Mouse (Mus musculus) MEL (cell line): ENCODE data around the gene Uri1. TPM values are rescaled to one million over a fixed set of nuclear protein-coding genes. Genes with fewer than 3 reads are reported as not detected.

ENCODE experiments used
- DNase-seq: peaks from one replicate; pipeline ENCODE4 v3.0.0; 2011; ENCODE audit warnings: low read depth, low spot score
- H3K27ac ChIP-seq: 2 replicates; pipeline ENCODE4 v1.5.1; 2012; ENCODE audit warnings: low read depth, mild to moderate bottlenecking, control low read depth, low read length, moderate library complexity; ENCODE audit not compliant: control insufficient read depth
- H3K27me3 ChIP-seq, 2 experiments: fragments of 150-350 bp in 1 of 2; sonication (generic) in 1 of 2; 2 replicates each; pipeline ENCODE4 v1.6.1; 2012; ENCODE audit warnings: low read length in 2 of 2, mild to moderate bottlenecking in 2 of 2, improper control_type of control experiment in 1 of 2, moderate library complexity in 1 of 2; ENCODE audit not compliant: insufficient read depth in 2 of 2, control insufficient read depth in 1 of 2
- H3K36me3 ChIP-seq, 2 experiments: 2 replicates each; pipeline ENCODE4 v1.6.1; 2012 to 2014; ENCODE audit warnings: low read length in 2 of 2, improper control_type of control experiment in 1 of 2, inconsistent platforms in 1 of 2, mild to moderate bottlenecking in 1 of 2; ENCODE audit not compliant: insufficient read depth in 2 of 2, control insufficient read depth in 1 of 2
- H3K4me1 ChIP-seq, 2 experiments: fragments of 150-350 bp in 1 of 2; sonication (generic) in 1 of 2; 2 replicates each; pipeline ENCODE4 v1.6.1; 2012; ENCODE audit warnings: low read length in 2 of 2, improper control_type of control experiment in 1 of 2, mild to moderate bottlenecking in 1 of 2; ENCODE audit not compliant: insufficient read depth in 2 of 2, control insufficient read depth in 1 of 2
- H3K4me3 ChIP-seq, 2 experiments: fragments of 150-350 bp in 1 of 2; sonication (generic) in 1 of 2; 2 replicates each; pipeline ENCODE4 v1.5.1; 2012; ENCODE audit warnings: low read depth in 2 of 2, low read length in 2 of 2, mild to moderate bottlenecking in 2 of 2, moderate library complexity in 2 of 2, control low read depth in 1 of 2, improper control_type of control experiment in 1 of 2; ENCODE audit not compliant: control insufficient read depth in 1 of 2, insufficient read depth in 1 of 2
- H3K79me2 ChIP-seq: 2 replicates; pipeline ENCODE4 v1.6.1; 2012; ENCODE audit warnings: mild to moderate bottlenecking, low read length, moderate library complexity; ENCODE audit not compliant: control insufficient read depth, poor library complexity, insufficient read depth
- H3K9ac ChIP-seq: 2 replicates; pipeline ENCODE4 v1.6.1; 2012; ENCODE audit warnings: low read depth, mild to moderate bottlenecking, control low read depth, low read length, moderate library complexity; ENCODE audit not compliant: control insufficient read depth, poor library complexity, severe bottlenecking
- H3K9me3 ChIP-seq: fragments of 150-350 bp; sonication (generic); replicated peaks from 2 replicates; pipeline ENCODE4 v1.6.1; 2012; ENCODE audit warnings: mild to moderate bottlenecking, low read length, improper control_type of control experiment, moderate library complexity; ENCODE audit not compliant: insufficient read depth
- CHD1 ChIP-seq: IDR thresholded peaks from 2 replicates; pipeline ENCODE4 v1.6.1; 2012; ENCODE audit warnings: low read depth, mild to moderate bottlenecking, inconsistent platforms, low read length, improper control_type of control experiment
- EP300 ChIP-seq, 2 experiments: IDR thresholded peaks; 2 replicates each; pipeline ENCODE4 v1.6.1; 2011; ENCODE audit warnings: improper control_type of control experiment in 2 of 2, low read length in 2 of 2, low read depth in 1 of 2, mild to moderate bottlenecking in 1 of 2
- ETS1 ChIP-seq: IDR thresholded peaks from 2 replicates; pipeline ENCODE4 v1.6.1; 2012; ENCODE audit warnings: low read depth, mild to moderate bottlenecking, inconsistent platforms, low read length, improper control_type of control experiment, moderate library complexity
- GATA1 ChIP-seq: IDR thresholded peaks from 2 replicates; pipeline ENCODE4 v1.6.1; 2011; ENCODE audit warnings: low read depth, low read length, improper control_type of control experiment
- HCFC1 ChIP-seq: IDR thresholded peaks from 2 replicates; pipeline ENCODE4 v1.6.1; 2012; ENCODE audit warnings: low read depth, mild to moderate bottlenecking, inconsistent platforms, low read length, improper control_type of control experiment, moderate library complexity
- KAT2A ChIP-seq: conservative IDR thresholded peaks from 2 replicates; pipeline ENCODE4 v1.6.1; 2012; ENCODE audit warnings: low read depth, low read length, improper control_type of control experiment, inconsistent platforms
- MXI1 ChIP-seq: IDR thresholded peaks from 2 replicates; pipeline ENCODE4 v1.6.1; 2011; ENCODE audit warnings: mild to moderate bottlenecking, low read depth, low read length, improper control_type of control experiment
- MYC ChIP-seq: IDR thresholded peaks from 2 replicates; pipeline ENCODE4 v1.6.1; 2011; ENCODE audit warnings: low read depth, mild to moderate bottlenecking, low read length, improper control_type of control experiment, moderate library complexity
- NELFE ChIP-seq: IDR thresholded peaks from 2 replicates; pipeline ENCODE4 v1.6.1; 2011; ENCODE audit warnings: low read depth, low read length, improper control_type of control experiment
- POLR2AphosphoS2 ChIP-seq: IDR thresholded peaks from 2 replicates; pipeline ENCODE4 v1.6.1; 2011; ENCODE audit warnings: low read length, improper control_type of control experiment
- RAD21 ChIP-seq: IDR thresholded peaks from 2 replicates; pipeline ENCODE4 v1.6.1; 2011; ENCODE audit warnings: mild to moderate bottlenecking, low read depth, low read length, improper control_type of control experiment
- RCOR1 ChIP-seq: IDR thresholded peaks from 2 replicates; pipeline ENCODE4 v1.6.1; 2012; ENCODE audit warnings: low read depth, mild to moderate bottlenecking, inconsistent platforms, low read length, improper control_type of control experiment
- SIN3A ChIP-seq: IDR thresholded peaks from 2 replicates; pipeline ENCODE4 v1.6.1; 2012; ENCODE audit warnings: low read length, improper control_type of control experiment, inconsistent platforms
- TAL1 ChIP-seq: IDR thresholded peaks from 2 replicates; pipeline ENCODE4 v1.6.1; 2012; ENCODE audit warnings: mild to moderate bottlenecking, inconsistent platforms, low read length, moderate library complexity, mixed read lengths
- TBP ChIP-seq: IDR thresholded peaks from 2 replicates; pipeline ENCODE4 v1.8.0; 2011; ENCODE audit warnings: low read depth, low read length, improper control_type of control experiment
- TCF12 ChIP-seq: IDR thresholded peaks from 2 replicates; pipeline ENCODE4 v1.6.1; 2014; ENCODE audit warnings: low read depth, mild to moderate bottlenecking, inconsistent platforms, low read length, improper control_type of control experiment, moderate library complexity
- USF1 ChIP-seq: IDR thresholded peaks from 2 replicates; pipeline ENCODE4 v1.6.1; 2014; ENCODE audit warnings: low read depth, mild to moderate bottlenecking, inconsistent platforms, low read length, improper control_type of control experiment, moderate library complexity
- USF2 ChIP-seq, 2 experiments: IDR thresholded peaks; 2 replicates each; pipeline ENCODE4 v1.6.1; 2011 to 2012; ENCODE audit warnings: improper control_type of control experiment in 2 of 2, low read length in 2 of 2, borderline replicate concordance in 1 of 2, inconsistent platforms in 1 of 2, low read depth in 1 of 2, mild to moderate bottlenecking in 1 of 2; ENCODE audit not compliant: insufficient read depth in 1 of 2
- ZMIZ1 ChIP-seq: IDR thresholded peaks from 2 replicates; pipeline ENCODE4 v1.6.1; 2012; ENCODE audit warnings: low read depth, mild to moderate bottlenecking, inconsistent platforms, low read length, improper control_type of control experiment, moderate library complexity
- ZNF384 ChIP-seq: IDR thresholded peaks from 2 replicates; pipeline ENCODE4 v1.6.1; 2012; ENCODE audit warnings: low read depth, mild to moderate bottlenecking, inconsistent platforms, low read length, improper control_type of control experiment
- polyA plus RNA-seq, 2 experiments: library from polyadenylated mRNA; stranded (reverse) in 1 of 2; unstranded in 1 of 2; fragments of >175 nt in 1 of 2; fragments of >200 nt in 1 of 2; gene quantifications; 2 replicates each; pipeline versions ENCODE4 v1.2.1 to v1.2.4; 2012; ENCODE audit warnings: low replicate concordance in 2 of 2, low read depth in 1 of 2; ENCODE audit not compliant: insufficient read length in 2 of 2, insufficient read depth in 1 of 2, missing spikeins in 1 of 2
- total RNA-seq: library from RNA; depleted of rRNA; stranded (reverse); fragments of 300-350 nt; gene quantifications from 2 replicates; pipeline ENCODE4 v1.2.3, GENCODE M21; 2012

Uri1 gene
- total and polyA plus RNA-seq, 3 experiments = 29.2 to 36.0 TPM; not detected in 1

DNA sequence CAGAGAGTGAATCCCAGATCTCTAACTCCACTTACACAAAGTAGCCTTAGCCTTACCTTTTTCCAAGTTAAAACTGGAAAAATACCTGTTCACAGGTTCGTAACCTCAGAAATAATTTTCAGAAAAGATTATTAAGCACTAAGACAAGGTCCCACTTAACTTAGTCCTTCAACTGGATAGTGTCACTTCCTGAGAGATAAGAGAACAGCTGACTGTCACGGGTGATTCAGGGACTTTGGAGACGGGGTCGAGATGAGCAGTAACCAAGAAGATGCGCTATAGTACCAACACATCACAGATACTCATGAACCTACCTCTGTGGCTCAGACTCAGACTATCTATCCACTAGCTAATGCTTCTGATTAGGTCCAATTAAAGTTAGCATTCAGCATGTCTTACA lies 38.5 kb downstream of the Uri1 start:
- DNase-seq = peak; percentile 47
- Histone ChIP-seq H3K9me3 (no peaks in the 10 kb centered on the region), H3K27ac (no peak overlapping the region), H3K36me3 (peaks cover 6 to 19% of the 10 kb centered on the region in 2 experiments; a peak in 3 of 4 replicates), H3K9ac (no peak overlapping the region), H3K4me3 (no peak overlapping the region), H3K79me2 (peaks cover 2% of the 10 kb centered on the region; the same call in 1 of the 2 replicates), H3K27me3 (no peaks in the 10 kb centered on the region), H3K4me1 (peaks cover 6 to 9% of the 10 kb centered on the region in 2 experiments)
- TF ChIP-seq MYC (no peak), SIN3A (peak; percentile 88), GATA1 (peak; percentile 72), TCF12 (no peak), ETS1 (peak; percentile 83)

DNA sequence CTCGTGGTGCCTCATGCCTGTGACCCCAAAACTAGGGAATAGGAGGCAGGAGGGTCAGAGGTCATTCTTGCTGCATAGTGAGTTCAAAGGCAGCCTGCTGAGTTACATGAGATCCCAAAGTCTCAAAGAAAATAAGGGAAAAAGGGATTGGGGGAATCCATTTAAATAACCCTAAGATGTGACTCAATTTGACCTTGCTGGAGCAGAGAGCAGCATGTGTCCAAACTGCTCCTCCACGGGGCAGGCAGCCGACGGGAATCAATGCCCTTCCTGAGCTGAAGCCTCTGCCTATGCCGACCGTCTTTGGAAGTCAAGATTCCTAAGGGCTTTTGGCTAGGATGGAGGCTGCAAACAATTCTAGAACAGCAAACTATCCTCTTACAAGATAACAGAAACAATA lies 39.9 kb downstream of the Uri1 start:
- Histone ChIP-seq H3K4me1 (peaks cover 6 to 9% of the 10 kb centered on the region in 2 experiments), H3K27ac (no peak overlapping the region), H3K9me3 (no peaks in the 10 kb centered on the region), H3K36me3 (peaks cover 6 to 20% of the 10 kb centered on the region in 2 experiments; a peak in 3 of 4 replicates), H3K9ac (no peak overlapping the region), H3K4me3 (no peak overlapping the region), H3K27me3 (no peaks in the 10 kb centered on the region), H3K79me2 (peaks cover 2% of the 10 kb centered on the region; the same call in 1 of the 2 replicates)
- no peak for DNase-seq
- TF ChIP-seq USF2 (IDR thresholded peaks at IDR 0.05; ENCODE audit: borderline replicate concordance in 1 of 2, insufficient read depth in 1 of 2, low read depth in 1 of 2, low read length in 2 of 2) = no peak

DNA sequence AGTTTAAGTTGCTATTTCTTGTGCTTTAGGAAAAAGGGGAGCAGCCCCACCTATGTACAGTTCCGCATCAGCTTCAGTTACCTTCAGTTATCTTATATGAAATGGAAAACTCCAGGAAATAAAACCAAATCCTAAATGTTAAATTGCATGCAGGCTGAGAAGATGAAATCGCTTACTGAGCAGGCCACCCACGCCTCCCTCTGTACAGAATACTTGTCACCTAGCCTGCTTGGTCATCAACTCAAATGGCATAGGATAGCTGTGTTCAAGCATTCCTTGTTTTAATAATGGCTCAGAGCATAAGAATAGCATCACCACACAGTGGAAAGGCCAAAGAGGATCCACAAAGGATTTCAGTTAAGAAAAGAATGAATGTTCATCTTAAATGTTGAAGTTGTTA lies 43.6 kb downstream of the Uri1 start:
- TF ChIP-seq MXI1 (no peak), RCOR1 (no peak), GATA1 (no peak), SIN3A (no peak), ZNF384 (no peak), ETS1 (no peak), TAL1 (no peak), MYC (no peak), NELFE (no peak), POLR2AphosphoS2 (no peak), USF1 (no peak), RAD21 (no peak), TBP (no peak), KAT2A (no peak), EP300 (IDR thresholded peaks at IDR 0.05; ENCODE audit: low read depth in 1 of 2, low read length in 2 of 2) (no peak), ZMIZ1 (no peak), HCFC1 (no peak), CHD1 (no peak)
- Histone ChIP-seq H3K27ac (no peak overlapping the region), H3K36me3 (peaks cover 5 to 6% of the 10 kb centered on the region in 2 experiments; a peak in 3 of 4 replicates), H3K9ac (no peak overlapping the region), H3K4me3 (no peak overlapping the region), H3K9me3 (no peaks in the 10 kb centered on the region), H3K79me2 (peaks cover 2% of the 10 kb centered on the region; the same call in 1 of the 2 replicates), H3K4me1 (no peaks in the 10 kb centered on the region), H3K27me3 (no peaks in the 10 kb centered on the region)
- DNase-seq = no peak
